Mouse (Mus musculus) cerebellum, adult 2 months (tissue): ENCODE results near the gene Fxyd1. TPM values are rescaled to one million over a fixed set of nuclear protein-coding genes. Genes with fewer than 3 reads are reported as not detected.
A peak's percentile ranks its signal among the peaks of the same experiment; 100 is the strongest.

Source experiments
- DNase-seq, 2 experiments: peaks; one replicate each; pipeline ENCODE4 v3.0.0; 2021
- H3K27ac ChIP-seq: fragments of 200-500 bp; 2 replicates; pipeline ENCODE4 v1.5.1; 2012; ENCODE audit warnings: low read length, control low read depth, inconsistent platforms; ENCODE audit not compliant: insufficient read depth
- H3K27me3 ChIP-seq: fragments of 200-500 bp; 2 replicates; pipeline ENCODE4 v1.6.1; 2012; ENCODE audit warnings: inconsistent platforms, mild to moderate bottlenecking, low read length, moderate library complexity; ENCODE audit not compliant: control insufficient read depth, insufficient read depth
- H3K4me1 ChIP-seq: fragments of 200-500 bp; 2 replicates; pipeline ENCODE4 v1.6.1; 2011; ENCODE audit warnings: low read length; ENCODE audit not compliant: control insufficient read depth, insufficient read depth
- H3K4me3 ChIP-seq: fragments of 200-500 bp; replicated peaks from 2 replicates; pipeline ENCODE3; 2011; ENCODE audit warnings: mild to moderate bottlenecking, low read depth, low read length, control low read depth; ENCODE audit not compliant: insufficient read depth
- CTCF ChIP-seq: fragments of 200-500 bp; IDR thresholded peaks from 2 replicates; pipeline ENCODE4 v1.5.1; 2011; ENCODE audit warnings: low read depth, mild to moderate bottlenecking, control low read depth, low read length, moderate library complexity, borderline replicate concordance; ENCODE audit not compliant: insufficient read depth
- POLR2A ChIP-seq: fragments of 200-500 bp; IDR thresholded peaks from 2 replicates; pipeline ENCODE4 v1.6.1; 2011; ENCODE audit warnings: low read length, control low read depth, borderline replicate concordance; ENCODE audit not compliant: insufficient read depth
- WGBS: fragments of 180-500 bp; shearing (Covaris S2); methylation state at CpG from one replicate; pipeline ENCODE4 v1.1.7; 2018; 5-methylcytosine and 5-hydroxymethylcytosine counted together
- polyA plus RNA-seq: library from polyadenylated mRNA; depleted of rRNA; stranded (reverse); fragments of >200 nt; gene quantifications from 2 replicates; pipeline ENCODE4 v1.2.3, GENCODE M21; 2012

Gene Fxyd1
- polyA plus RNA-seq, 1 experiment = 202 TPM

DNA sequence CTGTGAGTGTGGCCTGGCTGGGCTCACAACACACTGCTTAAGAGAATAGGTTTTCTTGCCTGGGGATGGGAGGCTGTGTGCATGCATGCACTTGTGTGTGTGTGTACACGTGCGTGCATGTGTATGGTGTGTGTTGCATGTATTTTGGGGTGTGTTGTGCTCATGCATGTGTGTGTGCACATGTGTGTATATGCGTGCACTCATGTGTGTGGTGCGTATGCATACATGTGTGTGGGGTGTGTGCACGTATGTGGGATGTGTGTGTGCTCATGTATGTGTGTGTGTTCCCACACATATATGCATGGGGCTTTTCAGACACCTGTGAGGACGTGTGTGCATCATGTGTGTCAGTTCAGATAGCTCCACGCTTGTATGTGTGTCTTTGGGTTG is 3.6 kb upstream of the Fxyd1 start:
- peak overlapping the region; percentile 29 for H3K4me3 ChIP-seq
- H3K27me3 ChIP-seq = no peaks in the 10 kb centered on the region
- TF ChIP-seq POLR2A = no peak
- TF ChIP-seq CTCF = no peak
- WGBS = 87% methylated on average over 7 of the region's 7 CpGs
- H3K27ac ChIP-seq = no peak overlapping the region
- no peaks in the 10 kb centered on the region for H3K4me1 ChIP-seq
- DNase-seq = no peak

- Histone ChIP-seq H3K27ac (no peak overlapping the region), H3K4me3 (peak overlapping the region; percentile 29), H3K27me3 (no peaks in the 10 kb centered on the region), H3K4me1 (no peaks in the 10 kb centered on the region)
- no peak for TF ChIP-seq POLR2A
- TF ChIP-seq CTCF = no peak
- peak in 1 of 2 experiments; percentile 36 for DNase-seq
- 36% methylated on average over 11 of the region's 11 CpGs for WGBS
Measured at GRCm38 (mm10) chr7:31059919-31060620, 3.1 kb upstream of the Fxyd1 start.

DNA sequence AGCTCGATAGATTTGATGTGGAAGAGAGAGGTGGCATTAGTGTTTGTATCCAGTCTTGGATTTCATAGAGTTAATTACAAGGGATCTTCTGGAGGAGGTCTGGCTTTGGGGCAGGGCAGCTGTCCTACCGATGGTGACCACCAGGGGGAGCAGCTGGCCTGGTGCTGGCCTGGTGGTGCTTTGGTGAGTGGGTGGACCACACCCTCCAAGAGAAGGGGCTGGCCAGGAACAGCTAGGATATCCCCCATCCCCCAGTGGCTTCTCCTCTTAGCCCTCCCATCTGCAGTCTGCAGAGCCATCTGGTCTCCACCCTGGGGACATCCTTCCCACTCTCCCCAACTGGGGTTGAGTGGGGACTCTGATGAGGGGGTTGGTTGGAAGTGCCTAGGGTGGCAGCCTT is 2.1 kb upstream of the Fxyd1 start, which contains the start of gene Lgi4:
Gene Lgi4, plus strand, starts transcription at position 235 of the 400 bp plus-strand sequence.
- Histone ChIP-seq H3K27ac (no peak within 1 kb of the TSS), H3K4me3 (no peak within 1 kb of the TSS), H3K27me3 (no peaks in the 10 kb centered on the region), H3K4me1 (no peaks in the 10 kb centered on the region)
- WGBS = 3% methylated on average over 2 of the region's 2 CpGs
- peak; percentile 86 for TF ChIP-seq CTCF
- no peak for TF ChIP-seq POLR2A
- peak; percentile 78 to 86 for DNase-seq

DNA sequence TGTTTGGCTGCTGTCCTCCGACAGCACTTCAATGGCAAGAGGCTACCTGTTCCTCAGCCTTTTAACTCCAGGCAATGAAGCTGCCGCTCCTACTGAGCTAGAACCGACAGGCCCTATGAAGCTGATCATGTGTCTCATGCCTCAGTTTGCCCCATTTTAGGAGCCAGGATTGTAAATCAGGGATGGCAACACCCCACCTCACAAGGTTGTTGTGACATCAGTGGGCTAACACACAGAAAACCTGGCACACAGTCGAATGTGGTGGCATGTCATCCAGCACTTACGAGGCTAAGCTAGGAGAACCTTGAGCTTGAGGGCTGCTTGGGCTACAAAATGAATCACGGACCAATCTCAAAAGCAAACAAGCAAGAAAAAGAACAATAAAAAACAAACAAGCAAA is 1.2 kb upstream of the Fxyd1 start:
- TF ChIP-seq CTCF = no peak
- no peak for TF ChIP-seq POLR2A
- no peak overlapping the region for H3K27ac ChIP-seq
- no peaks in the 10 kb centered on the region for H3K4me1 ChIP-seq
- no peak overlapping the region for H3K4me3 ChIP-seq
- 90% methylated on average over 6 of the region's 6 CpGs for WGBS
- H3K27me3 ChIP-seq = no peaks in the 10 kb centered on the region
- DNase-seq = no peak

DNA sequence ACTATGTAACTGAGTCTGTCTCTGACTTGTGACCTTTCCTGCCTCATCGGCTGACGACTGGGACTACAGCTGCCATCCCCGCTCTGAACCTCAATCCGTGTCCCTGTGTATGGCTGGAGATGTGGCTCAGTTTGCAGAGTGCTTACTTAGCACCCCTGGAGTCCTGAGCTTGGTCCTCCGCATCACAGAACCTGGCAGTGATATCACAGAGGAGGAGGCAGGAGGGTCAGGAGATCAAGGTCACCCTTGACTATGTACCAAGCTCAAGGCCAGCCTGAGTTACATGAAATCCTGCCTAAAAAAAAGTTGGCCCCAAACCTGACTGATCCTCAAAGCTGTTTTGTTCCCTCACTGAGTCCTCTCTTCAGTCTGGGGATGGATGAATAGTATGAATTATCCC is 731 bp upstream of the Fxyd1 start:
- TF ChIP-seq POLR2A = no peak
- TF ChIP-seq CTCF = no peak
- 75% methylated on average over 5 of the region's 5 CpGs for WGBS

GRCm38 (mm10) chr7:31056448-31056847 is 551 bp downstream of the Fxyd1 start:
- Histone ChIP-seq H3K4me1 (0 out of 2 replicates have a peak, but pooled peaks cover 4% of the 10 kb centered on the region), H3K4me3 (no peak overlapping the region), H3K27me3 (no peaks in the 10 kb centered on the region; the same call in 1 of the 2 replicates), H3K27ac (no peak overlapping the region)
- no peak for DNase-seq
- 69% methylated on average over 7 of the region's 7 CpGs for WGBS
- TF ChIP-seq CTCF (no peak), POLR2A (no peak)

More for the DNA sequence above, 731 bp upstream of the Fxyd1 start:
- no peak for DNase-seq
- H3K27ac ChIP-seq = no peak overlapping the region
- no peaks in the 10 kb centered on the region for H3K27me3 ChIP-seq
- no peaks in the 10 kb centered on the region for H3K4me1 ChIP-seq
- H3K4me3 ChIP-seq = no peak overlapping the region

DNA sequence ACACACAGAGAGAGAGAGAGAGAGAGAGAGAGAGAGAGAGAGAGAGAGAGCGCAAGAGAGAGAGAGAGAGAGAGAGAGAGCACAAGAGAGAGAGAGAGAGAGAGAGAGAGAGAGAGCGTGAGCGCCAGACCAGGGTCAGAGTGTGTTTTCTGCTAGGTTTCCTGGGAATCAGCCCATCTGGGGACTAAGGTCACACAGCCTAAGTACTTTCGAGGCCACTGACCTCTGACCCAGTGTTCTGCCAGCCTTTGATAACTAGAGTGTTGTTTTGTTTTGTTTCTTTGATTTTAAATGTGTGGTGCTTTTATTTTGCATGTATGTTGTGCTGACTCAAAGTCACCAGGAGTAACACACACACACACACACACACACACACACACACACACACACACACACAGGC is 1.1 kb downstream of the Fxyd1 start:
- Histone ChIP-seq H3K27ac (no peak overlapping the region), H3K27me3 (no peaks in the 10 kb centered on the region; the same call in 1 of the 2 replicates), H3K4me3 (no peak overlapping the region), H3K4me1 (0 out of 2 replicates have a peak, but pooled peaks cover 4% of the 10 kb centered on the region)
- no peak for DNase-seq
- 52% methylated on average over 4 of the region's 4 CpGs for WGBS
- TF ChIP-seq CTCF (no peak), POLR2A (no peak)

- peak in 1 of 2 experiments; percentile 47 for DNase-seq
- TF ChIP-seq POLR2A (no peak), CTCF (no peak)
- Histone ChIP-seq H3K27me3 (no peaks in the 10 kb centered on the region; the same call in 1 of the 2 replicates), H3K4me3 (no peak overlapping the region), H3K27ac (no peak overlapping the region), H3K4me1 (peaks cover 6% of the 10 kb centered on the region; the same call in 1 of the 2 replicates)
- WGBS = 22% methylated on average over 10 of the region's 10 CpGs
Measured at GRCm38 (mm10) chr7:31055354-31055824, 1.6 kb downstream of the Fxyd1 start.
